Mouse (Mus musculus) 3134 (cell line): ENCODE data around the gene Aldh1b1.
A peak's percentile ranks its signal among the peaks of the same experiment; 100 is the strongest.

Source experiments
- DNase-seq: peaks from one replicate; pipeline ENCODE4 v3.0.0-alpha.2; 2011; ENCODE audit warnings: low spot score; ENCODE audit not compliant: insufficient read length; ENCODE audit errors: extremely low read depth

The Aldh1b1 gene

DNA sequence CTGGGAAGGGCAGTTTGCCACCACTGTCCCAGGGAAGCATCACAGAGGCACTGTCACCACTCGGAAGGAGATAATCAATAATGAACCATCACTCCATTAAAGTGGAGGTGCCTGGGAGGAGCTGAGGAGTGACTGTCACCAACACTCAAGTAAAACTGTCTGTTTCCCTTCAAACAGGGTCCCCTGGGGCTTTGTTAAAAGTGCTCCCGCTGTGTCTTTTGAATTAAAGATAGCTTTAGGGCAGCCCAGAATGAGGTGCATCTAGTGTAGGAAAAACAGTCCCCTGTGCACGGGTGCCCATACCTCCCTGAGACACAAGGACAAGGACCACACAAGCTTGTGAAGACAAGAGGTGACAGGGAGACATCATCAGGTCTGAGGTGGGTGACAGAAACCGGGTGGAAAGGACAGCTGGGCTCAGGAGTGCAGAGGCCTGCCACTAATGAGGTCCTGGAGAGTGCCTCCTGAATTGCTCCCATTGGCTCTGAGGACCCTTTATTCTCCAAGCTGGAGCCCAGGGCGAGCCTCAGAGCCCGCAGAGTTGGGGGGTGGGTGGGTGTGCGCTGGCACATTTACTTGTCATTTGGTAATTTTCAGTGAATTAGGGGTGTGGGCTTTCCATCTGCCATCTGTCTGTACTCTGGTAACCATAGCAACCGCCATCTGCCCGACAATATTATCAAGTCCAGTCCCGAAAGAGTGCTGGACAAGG, 25.4 kb downstream of the Aldh1b1 start:
- no peak for DNase-seq

DNA sequence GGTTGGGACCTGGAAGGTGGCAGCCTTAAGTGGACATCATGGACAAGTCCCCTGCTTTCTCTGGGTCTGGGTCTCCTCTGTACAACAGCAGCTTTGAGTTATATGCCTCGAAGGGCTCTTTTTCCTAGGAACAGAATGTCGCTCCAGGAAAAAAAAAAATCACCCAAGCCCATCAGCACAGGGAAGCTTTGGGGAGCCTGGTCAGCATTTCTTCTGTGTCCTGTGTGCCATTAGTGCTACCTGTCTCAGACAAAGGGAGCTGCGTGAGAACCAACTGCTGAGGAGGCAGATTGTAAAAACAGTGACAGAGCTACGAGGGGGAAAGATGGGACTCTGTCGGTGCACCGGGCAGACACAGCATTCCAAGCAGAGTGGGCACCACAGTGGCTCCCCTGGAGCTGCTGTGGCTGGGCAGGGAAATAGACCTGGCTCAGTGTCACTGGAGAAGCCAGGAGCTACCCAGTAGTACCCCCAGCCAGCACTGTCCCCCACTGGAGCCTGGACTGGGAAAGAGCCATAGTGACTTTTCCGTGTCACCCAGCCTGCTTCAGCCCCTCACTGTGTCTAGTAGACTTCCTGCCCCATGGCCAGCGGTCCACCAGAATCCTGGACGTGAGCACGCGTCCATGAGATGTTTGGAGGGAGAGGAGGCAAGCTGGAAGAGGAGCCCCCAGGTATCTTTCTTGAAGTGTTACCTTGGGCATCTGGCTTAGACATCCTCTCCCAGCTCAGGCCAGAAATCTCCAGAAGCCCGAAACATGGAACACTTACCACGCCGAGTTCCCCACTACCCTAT, 26.1 kb downstream of the Aldh1b1 start:
- no peak for DNase-seq

GRCm38 (mm10) chr4:45826275-45827040, 27.6 kb downstream of the Aldh1b1 start, which contains the start of gene Igfbpl1:
Gene Igfbpl1 (minus strand): TSS chr4:45826923.
- no peak for DNase-seq

DNA sequence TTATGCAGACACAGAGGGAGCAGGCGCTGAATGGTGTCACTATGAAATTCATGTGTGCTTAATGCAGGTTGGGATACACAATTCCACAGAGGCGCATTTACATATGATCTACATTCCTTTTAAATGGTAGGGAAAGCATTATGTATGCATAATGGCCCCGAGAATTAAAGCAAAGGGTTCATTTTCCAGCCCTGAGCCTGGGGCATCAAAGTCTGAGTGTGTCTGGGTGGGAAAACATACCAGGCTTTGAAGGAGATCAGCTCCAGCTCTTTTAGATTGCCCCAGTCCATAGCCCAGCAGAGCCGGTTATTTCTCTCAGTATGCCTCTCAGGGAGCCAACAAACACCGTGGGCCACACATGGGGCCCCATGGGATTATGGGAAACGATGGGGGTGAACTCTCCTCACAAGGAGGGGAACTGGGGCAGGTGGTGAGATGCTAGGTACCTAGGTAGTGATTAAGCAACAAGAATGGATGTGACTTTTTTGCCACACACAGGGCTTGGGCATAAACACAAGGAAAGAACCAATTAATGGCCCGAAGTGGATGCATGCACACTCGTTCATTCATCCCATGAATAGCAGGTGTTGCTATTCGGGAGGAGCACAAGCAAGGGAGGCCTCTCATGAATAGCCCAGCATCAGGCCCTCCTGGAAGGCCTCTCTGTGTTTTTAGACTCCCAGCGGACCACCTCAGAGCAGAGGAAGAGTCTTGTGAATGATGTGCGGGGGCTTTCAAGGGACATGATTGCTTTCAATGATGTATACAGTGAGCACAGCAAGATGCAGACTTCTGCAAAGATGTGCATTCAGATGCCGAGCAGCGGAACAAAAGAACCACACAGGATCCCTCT, 31.3 kb downstream of the Aldh1b1 start:
- DNase-seq, result no peak

DNA sequence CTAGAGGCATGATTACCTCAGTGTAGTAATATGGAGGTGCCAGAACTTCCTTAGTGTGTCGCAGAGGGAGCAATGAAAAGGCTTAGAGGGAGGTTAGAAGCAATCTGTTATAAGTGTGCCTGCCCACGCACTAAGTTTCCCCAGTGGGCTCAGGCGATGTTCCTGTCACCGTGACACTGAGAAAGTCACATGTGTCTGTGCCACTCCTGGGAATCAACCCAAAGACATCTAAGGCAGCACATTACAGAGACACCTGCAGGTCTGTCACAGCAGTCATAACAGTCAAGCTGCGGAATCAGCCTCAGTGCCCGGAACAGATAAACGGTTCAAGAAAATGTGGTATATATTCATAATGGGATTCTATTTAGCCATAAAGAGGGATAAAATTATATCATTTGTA, 33.2 kb downstream of the Aldh1b1 start:
- no peak for DNase-seq

GRCm38 (mm10) chr4:45833461-45833860, 34.6 kb downstream of the Aldh1b1 start:
- DNase-seq, result no peak

- DNase-seq, result no peak
Measured at GRCm38 (mm10) chr4:45844355-45844754, 45.5 kb downstream of the Aldh1b1 start.

DNA sequence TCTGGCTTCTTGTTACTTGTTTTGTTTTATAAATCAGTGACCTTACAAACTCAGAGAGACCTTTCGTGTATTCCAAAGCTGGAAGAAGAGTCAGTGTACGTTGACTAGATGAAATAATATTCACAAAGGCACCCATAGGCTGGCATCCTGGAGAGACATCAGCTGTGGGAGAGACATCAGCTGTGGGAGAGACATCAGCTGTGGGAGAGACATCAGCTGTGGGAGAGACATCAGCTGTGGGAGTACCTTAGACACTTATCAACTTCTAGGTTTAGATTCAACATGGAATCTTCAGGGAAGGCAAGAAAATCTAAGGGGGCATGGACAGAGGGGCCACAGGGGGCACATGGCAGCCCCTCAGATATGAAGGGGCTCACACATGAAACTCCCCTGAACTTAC, 47.4 kb downstream of the Aldh1b1 start:
- DNase-seq, result no peak

DNA sequence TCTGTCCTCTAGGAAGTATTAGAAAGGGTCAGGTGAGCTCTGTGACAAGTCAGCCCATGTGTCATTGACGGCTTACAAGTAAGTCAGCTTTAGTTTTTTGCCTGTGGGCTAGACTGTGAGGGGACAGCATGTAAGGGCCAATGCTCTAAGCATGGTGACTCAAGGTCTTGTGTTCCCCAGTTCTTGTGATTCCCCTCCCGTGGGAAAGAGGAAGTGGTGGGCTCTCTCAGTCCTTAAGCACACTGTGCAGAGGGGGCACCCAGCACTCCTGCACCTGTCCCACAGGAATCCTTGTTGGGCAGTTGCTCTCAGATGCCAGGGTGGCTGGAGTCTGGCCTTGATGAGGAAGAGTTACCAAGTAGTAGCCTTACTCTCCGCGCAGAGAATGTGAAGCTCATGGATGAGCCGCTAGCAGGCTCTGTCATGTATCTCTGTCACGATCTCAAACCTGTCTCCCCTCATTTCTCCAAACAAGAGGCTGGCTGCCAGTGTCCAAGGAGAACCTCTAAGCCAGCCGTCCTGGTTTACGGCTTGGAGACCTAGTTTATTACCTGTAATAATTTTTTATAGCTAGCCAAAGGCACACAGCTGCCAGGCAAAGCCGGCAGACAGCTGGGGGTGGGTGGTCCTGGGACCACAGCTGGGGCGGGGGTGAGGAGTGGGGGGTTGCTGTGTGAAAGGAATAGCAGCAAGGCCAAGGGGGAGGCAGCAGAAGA, 49.4 kb downstream of the Aldh1b1 start, which contains the start of gene Stra6l:
TSS of gene Stra6l (plus strand) at position 556 of the 716 bp plus-strand sequence.
- no peak for DNase-seq

- no peak for DNase-seq
Measured at GRCm38 (mm10) chr4:45848825-45849156, 50.0 kb downstream of the Aldh1b1 start.

GRCm38 (mm10) chr4:45849419-45849818, 50.6 kb downstream of the Aldh1b1 start:
- DNase-seq, result no peak

DNA sequence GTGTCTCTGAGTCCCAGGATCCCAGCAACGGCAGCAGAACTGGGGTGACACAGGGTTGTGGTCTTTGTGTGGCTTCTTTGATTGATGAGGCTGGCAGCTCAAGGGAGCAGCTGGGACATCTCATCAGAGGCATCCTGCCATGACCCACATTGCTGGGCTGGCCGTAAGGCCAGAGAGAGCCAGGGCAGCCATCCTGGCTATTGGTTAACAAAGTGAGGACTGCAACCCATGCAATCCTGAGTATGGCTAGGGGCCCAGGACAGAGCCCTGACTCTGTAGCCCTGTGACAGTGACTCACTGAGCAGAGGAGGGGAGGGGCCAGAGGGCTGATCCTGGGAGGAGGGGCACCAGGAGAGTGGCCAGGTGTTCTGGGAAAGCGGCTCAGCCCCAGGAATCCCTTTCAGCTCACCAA, 52.8 kb downstream of the Aldh1b1 start:
- DNase-seq, result peak; percentile 72

- DNase-seq, result no peak
Measured at GRCm38 (mm10) chr4:45853496-45854246, 54.8 kb downstream of the Aldh1b1 start.
